Mouse (Mus musculus): ENCODE measurements around the gene 1700001O22Rik.

DNA sequence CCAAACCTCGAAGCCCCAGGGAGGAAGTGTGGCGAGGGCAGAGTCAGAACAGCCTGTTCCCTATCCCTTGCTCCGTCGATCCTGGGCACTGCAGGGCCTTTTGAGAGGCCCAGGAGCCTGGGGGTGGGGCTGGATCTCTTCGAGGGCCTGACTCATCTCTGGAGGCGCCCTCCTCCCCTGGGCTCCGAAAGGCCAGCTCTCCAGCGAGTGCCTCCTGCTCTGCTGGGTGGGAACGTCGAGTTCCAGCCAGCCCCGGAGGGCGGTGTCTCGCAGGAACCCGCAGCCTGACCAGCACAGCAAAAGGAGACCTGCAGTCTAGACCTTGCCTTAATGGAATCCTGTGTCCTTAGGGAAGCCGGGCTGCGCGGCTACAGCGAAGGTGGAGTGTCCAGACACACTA, 50.2 kb downstream of the 1700001O22Rik start:
- TF ChIP-seq CTCF (IDR thresholded peaks at IDR 0.05; ENCODE audit: low read depth) (no peak), EP300 (IDR thresholded peaks at IDR 0.05; ENCODE audit: low read depth) (0 out of 2 replicates have a peak, but pooled peaks have one; percentile 9)

Data from liver, postnatal 0 days (tissue).